7 mouse cellular contexts compared by ENCODE assay signal in the genomic region with DNA sequence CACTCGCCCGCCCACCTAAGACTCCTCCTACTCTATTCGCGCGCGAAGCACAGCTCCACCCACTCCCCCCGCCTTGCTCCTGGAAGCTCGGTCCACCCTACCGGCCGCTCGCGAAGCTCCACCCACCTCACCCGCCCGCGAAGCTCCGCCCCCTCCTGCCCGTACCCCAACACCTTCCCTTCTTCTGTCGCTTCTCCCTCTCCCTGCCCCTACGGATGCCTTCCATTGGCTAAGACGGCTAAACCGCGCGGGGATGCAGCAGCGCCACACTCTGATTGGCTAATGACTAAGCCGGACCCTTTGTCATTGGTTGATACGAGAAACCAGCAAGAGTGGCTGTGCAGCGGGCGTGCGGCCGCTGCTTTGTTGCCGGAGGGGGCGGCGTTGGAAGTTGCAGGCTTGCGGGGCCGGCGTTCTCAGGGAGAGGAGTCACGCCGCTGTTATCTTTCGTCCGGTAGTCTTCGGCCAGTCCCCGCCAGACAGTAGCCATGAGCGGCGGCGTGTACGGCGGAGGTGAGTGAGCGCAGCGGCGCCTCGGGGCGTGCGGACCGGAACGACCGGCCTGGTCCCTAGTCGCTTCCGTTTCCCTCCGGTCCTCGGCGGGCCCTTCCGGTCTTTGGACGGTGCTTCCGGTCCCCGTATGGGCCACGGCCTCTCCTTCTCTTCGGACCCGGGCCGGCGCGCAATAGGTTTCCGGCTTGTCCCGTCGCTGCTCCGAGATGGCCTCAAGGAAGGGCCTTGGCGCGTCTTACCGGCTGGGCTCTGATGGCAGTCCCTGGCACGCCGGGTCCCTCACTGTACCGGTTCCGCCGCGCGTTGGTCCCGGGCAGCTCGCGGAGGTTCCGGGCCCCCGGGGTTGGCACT. TPM values are rescaled to one million over a fixed set of nuclear protein-coding genes. Genes with fewer than 3 reads are reported as not detected.
DNase-seq lines count a peak whose midpoint lies in the region; ATAC-seq lines count a peak whose summit lies in the region.

No protein-coding gene starts in this region.

- under 1% methylated on average over 90 of the region's 90 CpGs for WGBS in intestine, embryonic 16.5 days
- under 1% methylated on average over 90 of the region's 90 CpGs for WGBS in midbrain, embryonic 11.5 days

- H3K4me3 ChIP-seq in intestine, embryonic 16.5 days (ENCODE audit: low read length) = peak overlapping the region; percentile 95
- H3K4me3 ChIP-seq in midbrain, embryonic 11.5 days (ENCODE audit: low read depth, low read length) = peak overlapping the region; percentile 98

- ATAC-seq in intestine, embryonic 16.5 days = peak; percentile 100
- ATAC-seq in midbrain, embryonic 11.5 days (ENCODE audit: low FRiP score) = peak; percentile 100

- peak overlapping the region; percentile 95 for H3K9ac ChIP-seq in intestine, embryonic 16.5 days (ENCODE audit: low read depth, low read length)
- peak overlapping the region; percentile 97 for H3K9ac ChIP-seq in midbrain, embryonic 11.5 days (ENCODE audit: low read length)

- intact Hi-C loops in left cerebral cortex, postnatal 36 days (cut with DNase I) = no loop called here

- peaks cover 7% of the 10 kb centered on the region for H3K4me1 ChIP-seq in intestine, embryonic 16.5 days (ENCODE audit: control insufficient read depth, insufficient read depth, low read length)
- peaks cover 9% of the 10 kb centered on the region for H3K4me1 ChIP-seq in midbrain, embryonic 11.5 days (ENCODE audit: control insufficient read depth, insufficient read depth, low read length)

- H3K9me3 ChIP-seq in intestine, embryonic 16.5 days (ENCODE audit: control insufficient read depth, low read length) = no peaks in the 10 kb centered on the region
- H3K9me3 ChIP-seq in midbrain, embryonic 11.5 days (ENCODE audit: control insufficient read depth, low read length) = no peaks in the 10 kb centered on the region

- no peaks in the 10 kb centered on the region for H3K27me3 ChIP-seq in intestine, embryonic 16.5 days (replicated peaks; ENCODE audit: control insufficient read depth, insufficient read depth, low read length)
- no peaks in the 10 kb centered on the region for H3K27me3 ChIP-seq in midbrain, embryonic 11.5 days (ENCODE audit: control insufficient read depth, insufficient read depth, low read length)

- peak overlapping the region; percentile 76 for H3K27ac ChIP-seq in intestine, embryonic 16.5 days (ENCODE audit: low read length)
- peak overlapping the region; percentile 87 for H3K27ac ChIP-seq in midbrain, embryonic 11.5 days (ENCODE audit: low read depth, low read length)

- peak overlapping the region; percentile 77 for H3K4me2 ChIP-seq in intestine, embryonic 16.5 days (ENCODE audit: low read depth, low read length)
- peak overlapping the region; percentile 87 for H3K4me2 ChIP-seq in midbrain, embryonic 11.5 days

- peaks cover 11% of the 10 kb centered on the region; the same call in 1 of the 2 replicates for H3K36me3 ChIP-seq in intestine, embryonic 16.5 days (ENCODE audit: control insufficient read depth, insufficient read depth, low read length)
- peaks cover 12% of the 10 kb centered on the region; the same call in 1 of the 2 replicates for H3K36me3 ChIP-seq in midbrain, embryonic 11.5 days (ENCODE audit: control insufficient read depth, insufficient read depth, low read length)

- peak; percentile 97 for DNase-seq in adrenal gland, adult 8-10 months
- peak; percentile 100 for DNase-seq in embryo, embryonic 9.5 days (ENCODE audit: extremely low spot score)
- DNase-seq in gastrocnemius, postnatal 4 days (ENCODE audit: low spot score in 2 of 2) = peak; percentile 95 to 98
- peak; percentile 94 to 96 for DNase-seq in left cerebral cortex, postnatal 36 days (ENCODE audit: low spot score in 2 of 2)
- DNase-seq in midbrain, embryonic 11.5 days (ENCODE audit: low spot score, missing footprints) = peak; percentile 100
- peak; percentile 99 for DNase-seq in skeletal muscle tissue, adult 2 months (ENCODE audit: low read depth, low spot score)

RNA-seq across cellular contexts. Expression of a gene that starts 2.5 kb away (rescaled TPM):
- 10 to 100 TPM; 46.4 to 62.4 (median 53.0) TPM for total RNA-seq in adrenal gland, adult 8-10 months (2022)
- 10 to 100 TPM; 37.9 to 38.5 TPM for total RNA-seq in gastrocnemius, postnatal 4 days (2021)
- polyA plus RNA-seq in intestine, embryonic 16.5 days (2015; fragmentation: Nextera tagmentation; extraction: Ambion mirVana) = 115 and 130 TPM in 2 replicates
- total RNA-seq in left cerebral cortex, postnatal 36 days (2021) = 10 to 100 TPM; 16.6 to 18.0 TPM
- polyA plus RNA-seq in midbrain, embryonic 11.5 days (2014; fragmentation: Nextera tagmentation; extraction: Ambion mirVana) = 262 and 280 TPM in 2 replicates

RNA-seq across cellular contexts. Expression of a gene that starts 28.2 kb away (rescaled TPM):
- total RNA-seq in adrenal gland, adult 8-10 months (2022) = 100 to 1,000 TPM; 222 to 356 (median 282) TPM
- 100 to 1,000 TPM; 304 to 308 TPM for total RNA-seq in gastrocnemius, postnatal 4 days (2021)
- polyA plus RNA-seq in intestine, embryonic 16.5 days (2015; fragmentation: Nextera tagmentation; extraction: Ambion mirVana) = 401 and 405 TPM in 2 replicates
- 100 to 1,000 TPM; 201 to 202 TPM for total RNA-seq in left cerebral cortex, postnatal 36 days (2021)
- 309 and 323 TPM in 2 replicates for polyA plus RNA-seq in midbrain, embryonic 11.5 days (2014; fragmentation: Nextera tagmentation; extraction: Ambion mirVana)

RNA-seq across cellular contexts. Expression of a gene that starts 28.8 kb away (rescaled TPM):
- total RNA-seq in adrenal gland, adult 8-10 months (2022) = 10 to 100 TPM; 25.6 to 30.9 (median 27.6) TPM
- 10 to 100 TPM; 29.5 to 39.7 TPM for total RNA-seq in gastrocnemius, postnatal 4 days (2021)
- 36.1 and 39.4 TPM in 2 replicates for polyA plus RNA-seq in intestine, embryonic 16.5 days (2015; fragmentation: Nextera tagmentation; extraction: Ambion mirVana)
- 10 to 100 TPM; 21.4 to 23.4 TPM for total RNA-seq in left cerebral cortex, postnatal 36 days (2021)
- polyA plus RNA-seq in midbrain, embryonic 11.5 days (2014; fragmentation: Nextera tagmentation; extraction: Ambion mirVana) = 46.7 and 50.0 TPM in 2 replicates

Comparison
In these comparisons a context has a peak if more than half of its experiments do, and no peak if none do; other contexts are left out.
1. Peak in every context shown above with its lines: DNase-seq, ATAC-seq, H3K4me3 ChIP-seq and H3K27ac ChIP-seq.